Mouse (Mus musculus) testis, adult 2 months (tissue): ENCODE results near the gene Duoxa1. TPM values are rescaled to one million over a fixed set of nuclear protein-coding genes. Genes with fewer than 3 reads are reported as not detected.
"Not testable (repeated sequence)": the region's sequence is repeated elsewhere in the genome, so short reads cannot be mapped to it uniquely, and the experiment has no call there.

Source experiments
- H3K27ac ChIP-seq: fragments of 200-500 bp; 2 replicates; pipeline ENCODE4 v1.5.1; 2012; ENCODE audit warnings: low read depth, low read length; ENCODE audit not compliant: control insufficient read depth, insufficient read depth
- H3K27me3 ChIP-seq: fragments of 200-500 bp; 2 replicates; pipeline ENCODE4 v1.6.1; 2012; ENCODE audit warnings: mild to moderate bottlenecking, low read length, moderate library complexity; ENCODE audit not compliant: control insufficient read depth, insufficient read depth
- H3K36me3 ChIP-seq: fragments of 200-500 bp; 2 replicates; pipeline ENCODE4 v1.6.1; 2012; ENCODE audit warnings: mild to moderate bottlenecking, low read length; ENCODE audit not compliant: control insufficient read depth, insufficient read depth
- H3K4me1 ChIP-seq: fragments of 200-500 bp; 2 replicates; pipeline ENCODE4 v1.6.1; 2012; ENCODE audit warnings: low read length; ENCODE audit not compliant: control insufficient read depth, insufficient read depth
- H3K4me3 ChIP-seq: fragments of 200-500 bp; 2 replicates; pipeline ENCODE4 v1.5.1; 2012; ENCODE audit warnings: low read depth, mild to moderate bottlenecking, low read length, moderate library complexity, mixed read lengths; ENCODE audit not compliant: control insufficient read depth
- CTCF ChIP-seq: fragments of 200-500 bp; IDR thresholded peaks from 2 replicates; pipeline ENCODE4 v1.5.1; 2012; ENCODE audit warnings: low read depth, mild to moderate bottlenecking, inconsistent platforms, low read length, moderate library complexity; ENCODE audit not compliant: control insufficient read depth, insufficient read depth, insufficient replicate concordance
- POLR2A ChIP-seq: fragments of 200-500 bp; IDR thresholded peaks from 2 replicates; pipeline ENCODE4 v1.6.1; 2012; ENCODE audit warnings: low read depth, mild to moderate bottlenecking, inconsistent platforms, low read length, moderate library complexity; ENCODE audit not compliant: control insufficient read depth
- polyA plus RNA-seq: library from polyadenylated mRNA; depleted of rRNA; stranded (reverse); fragments of >200 nt; gene quantifications from 2 replicates; pipeline ENCODE4 v1.2.3, GENCODE M21; 2012

Gene Duoxa1
- polyA plus RNA-seq, 1 experiment: 0.41 TPM

- peak overlapping the region; percentile 94 for H3K4me3 ChIP-seq
- H3K36me3 ChIP-seq: no peaks in the 10 kb centered on the region
- no peaks in the 10 kb centered on the region for H3K27me3 ChIP-seq
- peak; percentile 41 for TF ChIP-seq POLR2A
- TF ChIP-seq CTCF: peak; percentile 35; the same call in 1 of the 2 replicates
- H3K4me1 ChIP-seq: peaks cover 15% of the 10 kb centered on the region
- peak overlapping the region; percentile 73 for H3K27ac ChIP-seq
Observed at GRCm38 (mm10) chr2:122348531-122349131, 35.1 kb upstream of the Duoxa1 start.

DNA sequence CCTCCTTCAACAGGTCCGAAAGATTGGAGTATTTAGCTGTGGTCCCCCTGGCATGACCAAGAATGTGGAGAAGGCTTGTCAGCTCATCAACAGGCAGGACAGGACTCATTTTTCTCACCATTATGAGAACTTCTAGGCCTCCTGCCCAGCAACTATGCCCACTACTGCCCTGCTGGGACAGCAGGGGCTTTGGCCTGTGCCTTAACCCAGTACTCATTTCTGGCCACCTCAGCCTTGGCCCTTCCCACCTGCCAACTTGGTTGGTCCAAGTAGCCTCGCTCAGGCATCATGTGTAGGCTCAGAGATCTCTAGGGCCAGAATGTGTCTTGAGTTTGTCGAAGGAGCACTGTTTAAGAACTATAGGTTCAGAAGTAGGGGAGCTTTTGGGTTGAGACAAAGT is 33.7 kb upstream of the Duoxa1 start:
- H3K36me3 ChIP-seq: no peaks in the 10 kb centered on the region
- no peak for TF ChIP-seq CTCF
- TF ChIP-seq POLR2A: no peak
- H3K4me3 ChIP-seq: no peak overlapping the region
- H3K27me3 ChIP-seq: no peaks in the 10 kb centered on the region
- H3K4me1 ChIP-seq: peaks cover 15% of the 10 kb centered on the region
- no peak overlapping the region for H3K27ac ChIP-seq

DNA sequence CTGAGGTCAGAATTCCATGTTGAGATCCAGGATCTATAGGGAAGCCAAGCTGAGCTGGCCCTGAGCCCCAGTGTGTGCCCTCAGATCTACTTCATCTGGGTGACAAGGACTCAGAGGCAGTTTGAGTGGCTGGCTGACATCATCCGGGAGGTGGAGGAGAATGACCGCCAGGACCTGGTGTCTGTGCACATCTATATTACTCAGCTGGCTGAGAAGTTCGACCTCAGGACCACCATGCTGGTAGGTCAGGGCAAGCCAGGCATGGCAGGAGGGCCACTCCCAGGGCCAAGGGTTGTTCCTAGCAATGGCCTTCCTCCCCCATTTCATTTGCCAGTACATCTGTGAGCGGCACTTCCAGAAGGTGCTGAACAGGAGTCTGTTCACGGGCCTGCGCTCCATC is 32.6 kb upstream of the Duoxa1 start:
- H3K27me3 ChIP-seq, H3K4me3 ChIP-seq, H3K27ac ChIP-seq, H3K36me3 ChIP-seq: not testable (repeated sequence)
- H3K4me1 ChIP-seq: peaks cover 15% of the 10 kb centered on the region

DNA sequence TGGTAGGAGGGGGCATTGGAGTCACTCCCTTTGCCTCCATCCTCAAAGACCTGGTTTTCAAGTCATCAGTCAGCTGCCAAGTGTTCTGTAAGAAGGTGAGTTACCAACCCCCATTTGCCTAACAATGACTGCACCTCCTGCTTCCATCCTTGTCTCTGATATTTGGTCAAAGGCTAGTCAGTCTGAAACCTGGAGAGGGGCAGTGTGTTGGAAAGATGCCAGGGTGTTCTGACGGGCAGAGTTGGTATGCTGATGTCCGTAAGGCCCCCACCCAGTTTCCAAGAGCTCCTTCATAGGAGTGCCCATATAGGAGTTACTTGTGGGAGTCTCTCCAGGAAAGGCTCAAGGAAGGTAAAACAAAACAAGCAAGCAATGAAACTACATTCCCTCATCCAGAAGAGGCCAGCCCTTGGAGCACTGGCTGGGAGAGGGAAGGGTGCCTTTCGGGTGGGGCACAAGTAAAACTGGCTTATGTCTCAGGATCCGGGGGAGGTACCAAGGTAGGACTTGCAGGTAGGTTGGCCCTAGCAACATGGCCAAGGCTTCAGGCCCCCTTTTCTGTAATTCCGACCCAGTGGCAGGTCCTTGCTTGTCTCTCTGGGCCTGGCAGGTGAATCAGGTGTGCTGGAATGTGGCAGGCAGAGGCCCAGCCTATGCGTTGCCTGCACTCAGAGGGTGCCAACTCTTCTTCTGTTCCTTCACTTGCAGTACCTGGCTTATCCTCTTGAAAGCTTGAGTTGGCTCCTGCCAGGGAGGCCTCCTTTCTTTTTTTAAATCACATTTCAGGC is 31.8 kb upstream of the Duoxa1 start:
- H3K4me1 ChIP-seq: peaks cover 15% of the 10 kb centered on the region
- no peaks in the 10 kb centered on the region for H3K36me3 ChIP-seq
- H3K4me3 ChIP-seq: no peak overlapping the region
- no peak overlapping the region for H3K27ac ChIP-seq
- no peak for TF ChIP-seq CTCF
- TF ChIP-seq POLR2A: no peak
- H3K27me3 ChIP-seq: no peaks in the 10 kb centered on the region

DNA sequence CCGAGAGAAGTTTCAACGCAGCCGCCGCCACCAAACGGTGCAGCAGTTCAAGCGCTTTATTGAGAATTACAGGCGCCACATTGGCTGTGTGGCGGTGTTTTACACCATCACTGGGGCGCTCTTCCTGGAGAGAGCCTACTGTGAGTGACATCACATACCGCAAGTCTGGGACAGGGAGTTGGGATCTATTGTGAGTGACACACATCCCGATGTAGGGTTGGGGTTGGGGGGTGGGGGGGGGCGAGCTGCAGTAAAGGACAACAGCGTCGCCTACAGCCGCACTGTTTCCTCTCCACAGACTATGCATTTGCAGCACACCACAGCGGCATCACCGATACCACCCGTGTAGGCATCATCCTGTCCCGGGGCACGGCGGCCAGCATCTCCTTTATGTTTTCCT is 23.8 kb upstream of the Duoxa1 start:
- H3K4me3 ChIP-seq: no peak overlapping the region
- no peaks in the 10 kb centered on the region for H3K27me3 ChIP-seq
- no peak overlapping the region for H3K27ac ChIP-seq
- TF ChIP-seq POLR2A (no peak), CTCF (no peak)
- no peaks in the 10 kb centered on the region for H3K36me3 ChIP-seq
- H3K4me1 ChIP-seq: no peaks in the 10 kb centered on the region

DNA sequence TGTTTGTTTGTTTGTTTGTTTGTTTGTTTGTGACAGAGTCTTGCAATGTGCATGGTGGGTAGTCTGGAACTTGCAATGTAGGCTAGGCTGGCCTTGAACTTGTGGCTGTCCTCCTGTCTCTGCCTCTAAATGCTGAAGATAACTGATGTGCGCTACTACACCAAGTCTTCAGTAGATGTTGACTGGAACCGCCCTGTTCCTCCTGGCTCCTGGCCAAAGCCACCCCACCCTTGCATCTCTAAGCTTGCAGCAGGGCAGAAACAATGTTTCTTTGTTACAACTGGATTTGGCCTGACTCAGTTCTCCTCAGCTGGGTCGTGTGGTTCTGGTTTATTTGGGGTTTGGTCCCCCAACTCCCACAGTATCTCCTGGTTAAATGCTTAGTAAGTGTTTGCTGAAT is 20.6 kb upstream of the Duoxa1 start:
- no peaks in the 10 kb centered on the region for H3K36me3 ChIP-seq
- TF ChIP-seq POLR2A (no peak), CTCF (no peak)
- H3K4me1 ChIP-seq: no peaks in the 10 kb centered on the region
- H3K4me3 ChIP-seq: no peak overlapping the region
- H3K27me3 ChIP-seq: no peaks in the 10 kb centered on the region
- H3K27ac ChIP-seq: no peak overlapping the region

DNA sequence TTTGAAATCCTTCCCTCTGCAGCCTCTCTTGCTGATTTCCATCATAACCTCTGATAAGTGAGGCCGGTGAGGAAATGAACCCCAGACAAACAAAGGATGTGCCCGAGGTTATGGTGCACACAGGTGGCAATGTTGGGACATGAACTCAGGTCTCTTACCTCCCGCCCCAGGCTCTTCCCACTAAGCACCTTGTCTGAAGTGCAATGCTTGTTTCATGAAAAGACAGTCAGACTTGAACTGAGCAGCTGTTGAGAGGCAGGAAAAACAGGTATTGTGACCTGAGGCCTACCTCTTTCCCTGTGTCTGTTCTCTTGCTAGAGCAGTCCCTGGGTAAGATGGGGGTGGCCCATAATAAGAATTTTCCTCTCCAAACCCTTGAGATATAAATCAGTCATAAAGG is 18.7 kb upstream of the Duoxa1 start:
- no peak for TF ChIP-seq POLR2A
- TF ChIP-seq CTCF: no peak
- H3K36me3 ChIP-seq: no peaks in the 10 kb centered on the region
- no peak overlapping the region for H3K4me3 ChIP-seq
- no peak overlapping the region for H3K27ac ChIP-seq
- H3K4me1 ChIP-seq: no peaks in the 10 kb centered on the region
- no peaks in the 10 kb centered on the region for H3K27me3 ChIP-seq

- H3K27me3 ChIP-seq, H3K27ac ChIP-seq, H3K4me3 ChIP-seq, H3K4me1 ChIP-seq, H3K36me3 ChIP-seq: not testable (repeated sequence)
Observed at GRCm38 (mm10) chr2:122330317-122330716, 16.8 kb upstream of the Duoxa1 start.
